Mouse (Mus musculus) forebrain, embryonic 10.5 days (tissue): ENCODE measurements around the gene Gja3. TPM values are rescaled to one million over a fixed set of nuclear protein-coding genes. Genes with fewer than 3 reads are reported as not detected.
"Not testable (repeated sequence)": the region's sequence is repeated elsewhere in the genome, so short reads cannot be mapped to it uniquely, and the experiment has no call there.

Experiments used
- DNase-seq: peaks from one replicate; pipeline ENCODE4 v3.0.0-alpha.2; 2017; ENCODE audit warnings: low spot score; ENCODE audit errors: extremely low spot score
- H3K27ac ChIP-seq: fragments of 300-500 bp; sonication (generic); 2 replicates; pipeline ENCODE4 v1.5.1; 2016; ENCODE audit warnings: mild to moderate bottlenecking
- H3K27me3 ChIP-seq: fragments of 300-500 bp; sonication (generic); 2 replicates; pipeline ENCODE4 v1.6.1; 2016; ENCODE audit warnings: mild to moderate bottlenecking; ENCODE audit not compliant: poor library complexity, severe bottlenecking
- H3K36me3 ChIP-seq: fragments of 300-500 bp; sonication (generic); replicated peaks from 2 replicates; pipeline ENCODE4 v1.6.1; 2016; ENCODE audit warnings: mild to moderate bottlenecking, moderate library complexity
- H3K4me1 ChIP-seq: fragments of 300-500 bp; sonication (generic); 2 replicates; pipeline ENCODE4 v1.6.1; 2016
- H3K4me3 ChIP-seq: fragments of 300-500 bp; sonication (generic); 2 replicates; pipeline ENCODE4 v1.5.1; 2016; ENCODE audit warnings: mild to moderate bottlenecking, moderate library complexity
- H3K9me3 ChIP-seq: fragments of 300-500 bp; sonication (generic); 2 replicates; pipeline ENCODE4 v1.6.1; 2016; ENCODE audit warnings: mild to moderate bottlenecking, moderate library complexity
- WGBS: fragments of 180-500 bp; shearing (Covaris S2); methylation state at CpG from one replicate; pipeline ENCODE4 v1.1.7; 2016; 5-methylcytosine and 5-hydroxymethylcytosine counted together
- polyA plus RNA-seq: library from polyadenylated mRNA; unstranded; fragments of >200 nt; fragmentation: Nextera tagmentation; extraction: Ambion mirVana; gene quantifications from 2 replicates; pipeline ENCODE4 v1.2.1, GENCODE M21; 2016

The Gja3 gene
- polyA plus RNA-seq, 1 experiment from 2014 or later = 0.06 TPM

DNA sequence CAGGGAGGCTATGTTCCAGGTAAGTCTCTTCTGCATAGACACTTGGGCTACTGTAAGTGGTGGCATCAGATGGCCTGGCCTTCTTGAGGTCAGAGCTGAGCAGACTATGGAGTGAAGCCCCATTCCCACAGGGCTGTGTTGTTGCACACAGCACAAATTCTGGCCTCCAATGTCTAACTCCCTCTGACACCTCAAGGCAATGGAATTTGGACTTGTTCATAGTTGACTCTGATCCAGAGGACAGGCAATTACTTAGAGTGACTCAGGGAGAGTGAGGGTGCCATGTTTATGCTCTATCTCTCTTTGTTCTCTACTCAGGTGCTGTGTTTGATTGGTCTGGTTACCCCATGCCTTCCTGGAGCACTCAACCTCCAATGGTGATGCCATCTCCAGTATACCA, 41.1 kb downstream of the Gja3 start:
- not testable (repeated sequence) for H3K9me3 ChIP-seq, H3K27me3 ChIP-seq, DNase-seq, H3K27ac ChIP-seq, H3K36me3 ChIP-seq, H3K4me1 ChIP-seq, H3K4me3 ChIP-seq

DNA sequence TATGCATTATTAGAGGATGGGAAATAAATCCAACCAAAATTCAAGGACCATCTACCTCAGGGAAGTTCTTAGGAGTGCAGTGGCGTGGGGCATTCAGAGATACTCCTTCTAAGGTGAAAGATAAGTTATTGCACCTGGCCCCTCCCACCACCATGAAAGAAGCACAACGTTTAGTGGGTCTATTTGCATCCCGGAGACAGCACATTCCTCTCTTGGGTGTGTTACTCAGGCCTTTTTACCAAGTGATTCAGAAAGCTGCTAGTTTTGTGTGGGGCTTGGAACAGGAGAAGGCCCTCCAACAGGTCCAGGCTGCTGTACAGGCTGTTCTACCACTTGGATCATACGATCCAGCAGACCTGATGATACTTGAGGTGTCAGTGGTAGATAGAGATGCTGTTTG, 69.3 kb downstream of the Gja3 start:
- Histone ChIP-seq H3K4me1 (no peaks in the 10 kb centered on the region), H3K27ac (no peak overlapping the region), H3K36me3 (no peaks in the 10 kb centered on the region), H3K27me3 (no peaks in the 10 kb centered on the region), H3K9me3 (no peaks in the 10 kb centered on the region), H3K4me3 (no peak overlapping the region)
- WGBS = 87% methylated on average over 4 of the region's 4 CpGs
- no peak for DNase-seq

Other genes with a start within 250 kb of the Gja3 start
- 23.3 and 23.4 TPM in 2 replicates for gene Zmym5, start 246.4 kb downstream of the Gja3 start, polyA plus RNA-seq
- gene Zmym2, start 171.4 kb downstream of the Gja3 start, polyA plus RNA-seq = 64.4 and 70.6 TPM in 2 replicates
- gene Gjb2, start 46.6 kb upstream of the Gja3 start, polyA plus RNA-seq = 0.50 and 0.83 TPM in 2 replicates
- not detected in 2 replicates for gene Gm4491, start 57.8 kb upstream of the Gja3 start, polyA plus RNA-seq
- gene Gjb6, start 75.5 kb upstream of the Gja3 start, polyA plus RNA-seq = 0.60 and 0.68 TPM in 2 replicates